Comparison of ENCODE assay signal across 18 mouse cellular contexts in the genomic region with DNA sequence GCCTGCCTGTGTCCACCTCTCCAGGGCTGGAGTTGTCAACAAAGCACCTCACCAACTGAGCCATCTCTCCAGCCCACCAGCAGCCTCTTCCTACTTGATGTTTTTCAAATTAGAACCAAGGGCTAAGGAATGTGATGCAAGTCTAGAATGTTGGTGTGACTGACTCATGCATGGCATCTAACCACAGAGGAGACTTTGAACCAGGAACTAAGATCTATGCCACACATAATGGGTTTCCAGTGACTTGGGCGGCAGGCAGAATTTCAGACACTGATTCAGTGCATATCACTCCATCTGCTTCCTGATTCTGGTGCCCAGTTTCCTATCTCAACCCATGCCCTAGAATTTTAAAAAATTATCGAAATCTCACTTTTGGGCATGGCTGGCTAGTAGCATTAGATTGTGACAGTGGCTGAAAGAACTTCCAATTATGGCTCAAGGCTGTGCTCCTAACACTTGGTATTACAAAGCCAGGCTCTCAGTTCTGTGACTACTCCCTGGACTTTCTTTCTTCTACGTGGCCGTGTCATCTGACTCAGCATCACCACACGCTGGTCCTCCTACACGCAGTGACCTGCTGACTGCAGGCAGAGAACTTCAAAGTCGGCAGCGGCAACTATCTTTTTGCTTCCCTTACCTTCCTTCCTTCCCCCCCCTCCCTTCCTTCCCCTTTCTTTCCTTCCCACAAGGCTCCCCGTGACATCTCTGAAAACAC.
DNase-seq lines count a peak whose midpoint lies in the region; ATAC-seq lines count a peak whose summit lies in the region.
"Had no signal": no experiment of that assay in that cellular context is flagged by ENCODE, and none has a peak within 500 bp of the region (broad histone marks: within the 10 kb centered on the region; RNA-seq: fewer than 3 reads in every experiment).

No protein-coding gene starts in this region.

- H3K4me2 ChIP-seq in intestine, embryonic 16.5 days (ENCODE audit: low read depth, low read length) = no peak overlapping the region
- H3K4me2 ChIP-seq: forebrain, embryonic 12.5 days; heart, embryonic 12.5 days; stomach, embryonic 15.5 days had no signal

- no peak overlapping the region for H3K9ac ChIP-seq in intestine, embryonic 16.5 days (ENCODE audit: low read depth, low read length)
- H3K9ac ChIP-seq: forebrain, embryonic 12.5 days; heart, embryonic 12.5 days; stomach, embryonic 15.5 days had no signal

- H3K36me3 ChIP-seq in intestine, embryonic 16.5 days (ENCODE audit: control insufficient read depth, insufficient read depth, low read length) = no peaks in the 10 kb centered on the region
- H3K36me3 ChIP-seq: forebrain, embryonic 12.5 days; heart, embryonic 12.5 days; stomach, embryonic 15.5 days had no signal

- 81% methylated on average over 9 of the region's 9 CpGs for WGBS in intestine, embryonic 16.5 days

- peaks cover 17% of the 10 kb centered on the region for H3K4me1 ChIP-seq in intestine, embryonic 16.5 days (ENCODE audit: control insufficient read depth, insufficient read depth, low read length)

- peak; percentile 26 to 62 for DNase-seq in urinary bladder, adult 18-20 months (ENCODE audit: low spot score in 2 of 2)
- no peak for DNase-seq in urinary bladder, postnatal 4 days (ENCODE audit: low spot score in 2 of 2)
- peak; percentile 12 for DNase-seq in adipocyte (ENCODE audit: low spot score)
- DNase-seq in spleen, adult 18-20 months = no peak
- no peak for DNase-seq in kidney, adult 8-10 months
- DNase-seq in kidney, postnatal 14 days = no peak
- DNase-seq: adrenal gland, postnatal 10 days; cerebellum, adult 9-10 months; gastrocnemius, postnatal 36 days; heart, postnatal 36 days; left cerebral cortex, postnatal 4 days; lung, adult 18-20 months; right cerebral cortex, adult 18-20 months had no signal

- H3K27ac ChIP-seq in intestine, embryonic 16.5 days (ENCODE audit: low read length) = no peak overlapping the region
- H3K27ac ChIP-seq: forebrain, embryonic 12.5 days; kidney, postnatal 0 days; stomach, embryonic 15.5 days had no signal

- ATAC-seq in intestine, embryonic 16.5 days = 0 out of 2 replicates have a peak, but pooled peaks have one; percentile 9

- H3K4me3 ChIP-seq in intestine, embryonic 16.5 days (ENCODE audit: low read length) = no peak overlapping the region
- H3K4me3 ChIP-seq: forebrain, embryonic 12.5 days; heart, embryonic 12.5 days; stomach, embryonic 15.5 days had no signal

- H3K9me3 ChIP-seq in intestine, embryonic 16.5 days (ENCODE audit: control insufficient read depth, low read length) = no peaks in the 10 kb centered on the region
- H3K9me3 ChIP-seq: forebrain, embryonic 12.5 days; heart, embryonic 12.5 days; stomach, embryonic 15.5 days had no signal

- no peaks in the 10 kb centered on the region for H3K27me3 ChIP-seq in intestine, embryonic 16.5 days (replicated peaks; ENCODE audit: control insufficient read depth, insufficient read depth, low read length)
- H3K27me3 ChIP-seq: forebrain, embryonic 12.5 days; heart, embryonic 12.5 days; stomach, embryonic 15.5 days had no signal

Comparison
In these comparisons a context has a peak if more than half of its experiments do, and no peak if none do; other contexts are left out.
1. DNase-seq: peak in urinary bladder, adult 18-20 months (2 of 2) and adipocyte (single experiment); none in urinary bladder, postnatal 4 days (0 of 2), spleen, adult 18-20 months (0 of 2), kidney, adult 8-10 months (0 of 2) and kidney, postnatal 14 days (single experiment).